Mouse (Mus musculus) heart, adult 8-10 months (tissue): ENCODE data around the gene Alkbh8. TPM values are rescaled to one million over a fixed set of nuclear protein-coding genes. Genes with fewer than 3 reads are reported as not detected.
"Not testable (repeated sequence)": the region's sequence is repeated elsewhere in the genome, so short reads cannot be mapped to it uniquely, and the experiment has no call there.

Source experiments
- DNase-seq: peaks from one replicate; pipeline ENCODE4 v3.0.0; 2022; ENCODE audit warnings: low spot score
- total RNA-seq, 4 experiments: library from RNA; stranded (reverse); gene quantifications; 2 replicates each; pipeline ENCODE4 v1.2.4; 2022

Gene Alkbh8
- total RNA-seq = 10 to 100 TPM in 3 of 4 experiments, 1 to 10 TPM in 1; 9.6 to 14.5 (median 13.2) TPM

DNA sequence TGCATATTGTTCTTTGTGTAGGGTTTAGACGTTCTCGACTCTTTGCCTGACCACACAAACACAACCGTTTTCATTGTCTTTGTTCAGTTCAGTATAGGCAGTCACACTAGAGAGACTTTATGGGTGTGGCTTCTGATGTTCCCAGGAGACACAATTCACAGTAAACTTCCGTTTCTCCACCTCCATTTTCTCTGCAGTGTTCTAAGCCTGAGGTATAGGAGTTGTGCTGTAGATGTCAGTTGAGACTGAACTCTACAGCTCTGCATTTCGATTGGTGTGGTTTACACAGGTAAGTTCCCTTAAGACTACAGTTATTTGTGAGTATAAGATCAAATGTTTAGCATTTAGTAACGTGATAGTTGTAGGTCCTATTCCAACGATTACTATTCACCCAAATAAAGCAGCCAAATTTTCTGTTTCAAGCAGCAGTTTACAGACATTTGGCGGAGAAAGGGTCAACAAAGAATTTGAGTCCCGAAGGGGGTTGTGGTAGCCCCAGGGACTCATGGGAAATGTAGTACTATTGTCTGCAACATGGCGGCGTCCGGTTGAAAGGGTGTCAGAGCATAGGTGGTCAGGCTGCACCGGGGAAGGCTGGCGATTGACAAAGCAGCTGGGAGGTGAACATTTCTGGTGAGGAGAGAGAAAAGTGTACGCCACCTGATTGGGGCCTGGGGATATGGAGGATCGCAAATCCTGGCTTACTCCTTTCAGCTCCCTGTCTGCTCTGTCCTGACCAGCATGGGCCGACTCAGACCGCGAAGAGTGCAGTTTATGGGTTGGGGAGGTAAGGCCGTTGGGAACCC lies at the start of gene Alkbh8:
TSS of gene Alkbh8 (plus strand) at position 179 of the 806 bp plus-strand sequence.
- DNase-seq = peak; percentile 88

DNA sequence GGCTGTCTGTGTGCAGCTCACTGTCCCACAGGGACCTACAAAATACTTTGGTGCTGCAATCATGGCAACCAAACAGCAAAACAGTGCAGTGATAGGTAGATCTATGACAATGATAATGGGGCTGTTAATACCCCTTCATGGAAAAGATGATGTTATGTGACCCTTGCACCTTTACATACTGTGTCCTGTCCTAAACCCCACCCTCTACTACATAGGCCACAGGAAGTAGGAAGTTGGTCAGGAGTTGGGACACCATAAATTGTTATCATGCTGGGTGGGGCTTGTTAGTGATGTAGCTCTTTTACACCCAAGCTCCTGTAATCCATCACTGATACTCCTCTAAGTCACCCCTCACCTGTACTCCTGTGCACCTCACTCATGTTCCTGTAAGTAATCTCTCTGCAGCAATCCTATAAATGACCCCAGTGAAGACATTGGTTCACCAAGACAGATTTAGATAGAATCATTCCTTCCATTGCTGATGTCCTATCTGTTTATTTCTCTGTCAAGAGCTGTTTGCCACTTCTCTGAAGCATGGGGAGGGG lies 25.6 kb upstream of the Alkbh8 start:
- DNase-seq = no peak

- DNase-seq = no peak
Observed at GRCm38 (mm10) chr9:3310016-3310415, 24.9 kb upstream of the Alkbh8 start.

GRCm38 (mm10) chr9:3327342-3328053 lies 7.4 kb upstream of the Alkbh8 start:
- DNase-seq = not testable (repeated sequence)

DNA sequence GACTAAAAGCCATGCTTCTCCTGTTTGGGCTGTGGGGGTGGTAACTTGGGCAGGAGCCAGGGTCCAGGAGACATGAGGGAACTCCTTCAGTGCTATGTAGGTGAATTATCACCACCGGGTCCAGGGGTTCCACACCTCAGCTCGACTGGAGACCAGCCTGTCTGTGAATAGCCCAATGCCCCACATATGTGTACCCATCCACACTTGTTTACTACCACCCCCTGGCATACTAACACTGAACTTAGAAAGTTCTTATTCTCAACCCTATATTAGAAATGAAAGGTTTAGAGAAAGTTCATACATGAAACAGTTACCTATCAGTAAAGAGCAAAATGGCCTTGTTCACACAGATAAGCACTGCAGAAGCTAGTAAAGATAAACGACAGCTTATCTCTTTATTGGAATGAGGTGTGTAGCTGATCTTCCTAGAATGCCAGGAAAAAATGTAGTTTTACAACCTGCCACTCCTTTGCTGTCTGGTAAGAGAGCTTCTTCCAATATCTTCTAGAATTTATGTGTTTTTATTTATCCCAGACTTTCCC lies 6.8 kb upstream of the Alkbh8 start:
- DNase-seq = no peak

GRCm38 (mm10) chr9:3330319-3330718 lies 4.6 kb upstream of the Alkbh8 start:
- DNase-seq = no peak

DNA sequence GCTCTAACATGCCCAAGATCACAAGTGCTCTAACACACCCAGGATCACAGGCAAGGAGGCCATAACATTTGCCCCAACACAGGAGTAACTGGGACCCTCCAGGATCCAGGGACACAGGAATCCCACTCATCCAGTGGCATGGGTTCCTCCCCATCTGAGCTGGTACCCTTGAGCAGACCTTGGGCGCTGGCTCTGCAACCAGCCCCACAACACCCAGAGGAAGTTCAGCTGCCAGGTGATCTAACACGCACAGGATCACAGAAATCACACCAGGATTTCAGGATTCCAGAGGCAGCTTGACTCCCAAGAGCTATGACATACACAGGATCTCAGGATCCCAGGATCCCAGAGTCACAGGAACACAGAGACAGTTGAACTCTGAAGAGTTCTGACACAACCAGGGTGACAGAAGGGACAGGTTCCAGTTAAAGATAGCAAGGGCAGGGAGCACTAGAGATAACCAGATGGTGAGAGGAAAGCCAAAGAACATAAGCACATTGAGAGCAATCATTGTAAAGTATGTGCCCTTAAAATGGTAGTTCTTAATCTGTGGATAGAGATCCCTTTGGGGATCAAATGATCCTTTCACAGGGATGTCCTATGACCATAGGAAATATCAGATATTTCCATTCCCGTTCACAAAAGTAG lies 4.1 kb upstream of the Alkbh8 start:
- no peak for DNase-seq

DNA sequence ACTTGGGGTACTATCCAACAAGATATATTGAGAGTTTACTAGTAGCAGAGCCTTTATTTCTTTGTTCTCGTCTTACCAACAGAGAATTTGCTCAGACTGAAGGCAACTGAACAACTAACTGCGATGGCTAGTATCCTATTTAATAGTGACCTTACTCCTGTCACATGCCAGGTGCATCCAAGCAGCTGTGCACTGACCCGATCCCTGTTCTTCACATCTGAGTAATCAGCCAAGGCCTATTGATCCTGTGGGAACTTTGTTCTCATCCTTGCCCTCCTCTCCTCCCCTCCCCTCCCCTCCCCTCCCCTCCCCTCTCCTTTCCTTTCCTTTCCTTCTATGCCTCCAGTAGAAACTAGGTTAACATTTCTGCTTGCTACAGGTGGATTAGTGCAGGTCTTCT lies 1.7 kb downstream of the Alkbh8 start:
- DNase-seq = no peak

DNA sequence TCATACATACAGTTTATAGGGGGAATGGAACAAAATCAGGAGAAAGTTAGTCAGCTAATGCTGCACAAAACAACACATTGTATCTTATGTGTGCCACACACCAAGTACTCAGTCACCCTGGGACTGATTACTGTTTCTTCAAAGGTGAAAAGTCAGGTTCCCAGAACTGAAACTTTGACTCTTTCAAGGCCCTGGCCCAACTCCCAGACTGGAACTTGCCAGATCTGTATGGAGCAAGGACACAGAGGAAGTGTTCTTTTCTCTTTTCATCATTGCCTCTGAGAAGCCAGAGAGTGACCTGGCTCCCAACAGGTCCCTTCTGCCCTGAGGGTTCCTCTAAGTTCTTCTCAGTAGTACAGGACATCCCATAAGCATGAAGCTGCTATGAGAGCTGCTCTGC lies 10.2 kb downstream of the Alkbh8 start:
- no peak for DNase-seq

DNA sequence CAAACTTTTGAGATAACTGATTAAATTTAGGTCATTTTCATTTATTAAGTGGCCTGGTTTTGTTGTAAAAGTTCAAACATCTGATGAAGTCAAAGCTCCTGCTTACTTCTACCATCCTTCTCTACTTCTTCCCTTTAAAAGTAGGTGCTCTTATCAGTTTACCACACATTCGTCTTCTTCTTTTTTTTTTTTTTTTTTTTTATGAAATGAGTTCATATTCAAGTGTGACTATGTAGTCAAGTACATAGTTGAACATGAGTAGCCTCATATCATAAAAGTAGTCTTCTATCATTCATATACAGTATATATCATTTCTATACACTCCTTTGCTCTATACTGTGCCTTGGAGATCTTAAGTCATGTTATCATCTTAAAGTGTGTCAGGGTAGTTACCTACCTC lies 11.0 kb downstream of the Alkbh8 start:
- no peak for DNase-seq

DNA sequence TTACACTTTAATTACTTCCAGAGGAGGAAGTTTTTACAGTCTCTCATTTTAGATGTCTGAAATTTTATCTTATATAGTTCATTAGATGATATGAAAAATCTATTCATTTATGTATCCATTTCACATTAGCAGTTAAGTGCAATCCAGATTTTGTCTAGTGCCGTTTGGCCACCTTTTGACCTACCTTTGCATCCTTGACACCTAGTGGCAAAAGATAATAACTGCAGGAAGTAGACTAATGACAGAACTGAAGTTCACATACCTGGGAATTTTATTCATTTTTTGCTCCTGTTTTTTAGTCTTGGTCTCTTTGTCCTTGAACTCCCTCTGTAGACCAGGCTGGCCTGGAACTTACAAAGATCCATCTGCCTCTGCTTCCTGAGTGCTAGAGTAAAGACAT lies 15.1 kb downstream of the Alkbh8 start:
- no peak for DNase-seq

DNA sequence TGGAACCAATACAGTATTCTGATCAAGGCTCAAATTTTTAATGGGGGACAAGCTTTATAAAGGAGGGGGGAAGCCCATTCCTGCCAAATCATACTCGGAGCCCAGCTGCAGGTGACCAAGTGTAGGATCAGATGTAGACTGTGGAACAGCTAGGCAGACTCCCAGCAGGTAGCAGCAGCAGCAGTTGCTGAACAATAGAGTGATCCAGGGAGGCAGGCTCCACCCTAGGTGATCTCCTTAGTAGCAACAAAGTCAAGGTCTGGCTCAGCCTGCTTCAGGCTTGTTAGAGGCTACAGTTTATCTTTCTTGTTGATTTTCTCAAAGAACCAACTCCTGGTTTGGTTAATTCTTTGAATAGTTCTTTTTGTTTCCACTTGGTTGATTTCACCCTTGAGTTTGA lies 41.4 kb downstream of the Alkbh8 start:
- DNase-seq = not testable (repeated sequence)

- DNase-seq = peak; percentile 94
Observed at GRCm38 (mm10) chr9:3403251-3404208, 68.6 kb downstream of the Alkbh8 start, which contains the start of gene Cwf19l2. Cwf19l2 (plus strand) TSS chr9:3403592.

DNA sequence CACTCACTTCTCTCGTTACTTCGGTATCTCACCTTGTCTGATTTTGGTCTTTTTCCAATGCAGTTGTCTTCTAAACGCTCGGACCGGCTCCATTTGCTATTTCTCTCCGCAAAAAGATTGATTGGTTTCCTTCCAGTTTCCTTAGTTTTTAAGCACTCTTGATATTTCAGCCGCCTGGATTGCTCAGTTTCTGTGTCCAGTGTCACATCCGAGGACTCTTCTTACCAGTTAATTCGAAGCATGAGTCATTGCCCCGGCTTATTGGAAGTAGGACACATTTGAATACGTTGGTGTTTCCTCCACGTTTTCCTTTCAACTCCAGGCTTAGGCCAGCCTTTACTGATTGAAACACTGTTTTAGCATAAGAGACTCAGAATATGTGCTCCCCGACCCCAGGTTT lies 69.4 kb downstream of the Alkbh8 start:
- DNase-seq = no peak

- DNase-seq = not testable (repeated sequence)
Observed at GRCm38 (mm10) chr9:3439555-3440300, 104.8 kb downstream of the Alkbh8 start.

Other genes starting within 250 kb of the Alkbh8 start
- 10 to 100 TPM; 11.7 to 16.0 (median 13.2) TPM for gene Cwf19l2, start 68.5 kb downstream of the Alkbh8 start, total RNA-seq
- gene Gucy1a2, start 197.6 kb downstream of the Alkbh8 start, total RNA-seq = 10 to 100 TPM in 1 of 4 experiments, 1 to 10 TPM in 3; 7.9 to 10.4 (median 9.1) TPM